Mouse (Mus musculus): Measurements from ENCODE around the gene Pik3c2b. TPM values are rescaled to one million over a fixed set of nuclear protein-coding genes. Genes with fewer than 3 reads are reported as not detected.

The Pik3c2b gene
- polyA plus RNA-seq, 1 experiment from 2014 or later = 1.00 TPM

DNA sequence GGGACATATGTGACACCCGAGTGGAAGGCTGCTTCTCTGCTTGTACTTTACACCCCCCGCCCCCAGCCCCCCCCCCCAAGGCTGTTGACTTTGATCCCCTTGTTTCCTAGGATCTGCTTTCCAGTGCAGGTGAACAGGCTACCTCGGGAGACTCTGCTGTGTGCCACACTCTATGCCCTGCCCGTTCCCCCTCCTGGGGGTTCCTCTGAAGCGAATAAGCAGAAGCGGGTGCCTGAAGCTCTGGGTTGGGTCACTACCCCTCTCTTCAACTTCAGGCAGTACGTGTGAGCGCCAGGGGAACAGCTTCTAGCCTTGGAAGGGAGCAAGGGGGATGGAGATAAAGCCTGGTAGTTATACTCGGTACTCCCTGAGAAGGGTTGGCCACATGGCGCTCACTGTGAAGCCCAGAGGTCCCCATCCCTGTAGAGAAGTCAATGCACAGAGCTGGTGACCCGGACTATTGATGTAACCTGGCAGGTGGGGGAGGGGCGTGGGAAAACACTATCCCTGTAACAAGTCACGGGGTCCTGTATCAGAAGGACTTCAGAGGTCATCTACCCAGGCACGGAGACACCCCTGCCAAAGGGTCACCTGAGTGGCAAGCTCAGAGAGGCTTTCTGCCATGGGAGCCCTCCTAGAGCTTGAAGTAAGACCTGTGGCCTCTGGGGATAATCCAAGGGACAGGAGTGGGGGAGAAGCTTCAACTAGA, 39.4 kb downstream of the Pik3c2b start:
- WGBS (ENCODE audit: insufficient replicate concordance) = 60% methylated on average over 14 of the region's 14 CpGs
- Histone ChIP-seq H3K36me3 (replicated peaks; ENCODE audit: insufficient read depth, low read length) (no peaks in the 10 kb centered on the region), H3K27me3 (ENCODE audit: insufficient read depth, low read length) (no peaks in the 10 kb centered on the region), H3K9ac (replicated peaks) (peak overlapping the region; percentile 35), H3K4me2 (ENCODE audit: low read depth, low read length) (peak overlapping the region; percentile 57), H3K27ac (ENCODE audit: low read depth) (peak overlapping the region; percentile 87), H3K4me3 (ENCODE audit: low read depth, low read length) (no peak overlapping the region), H3K4me1 (ENCODE audit: insufficient read depth) (peaks cover 22% of the 10 kb centered on the region), H3K9me3 (ENCODE audit: low read length) (no peaks in the 10 kb centered on the region)
- DNase-seq (peak; percentile 50), ATAC-seq (0 out of 2 replicates have a peak, but pooled peaks have one; percentile 4)
- no peak for TF ChIP-seq EP300 (IDR thresholded peaks at IDR 0.05; ENCODE audit: low read depth)
- TF ChIP-seq CTCF (IDR thresholded peaks at IDR 0.05; ENCODE audit: low read depth) = no peak

DNA sequence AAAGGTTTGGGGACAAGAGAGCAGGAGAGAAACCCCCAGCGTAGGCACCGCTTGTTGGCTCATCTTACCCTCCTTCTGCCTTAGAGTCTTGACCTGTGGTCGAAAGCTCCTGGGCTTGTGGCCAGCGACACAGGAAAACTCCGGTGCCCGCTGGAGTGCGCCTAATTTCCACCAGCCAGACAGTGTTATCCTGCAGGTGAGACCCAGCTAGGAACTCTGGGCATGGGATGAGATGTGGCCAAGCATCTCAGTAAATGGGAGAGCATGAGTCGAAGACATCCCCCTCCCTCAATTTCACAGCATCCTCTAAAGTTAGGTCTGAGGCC, 39.9 kb downstream of the Pik3c2b start:
- Histone ChIP-seq H3K27ac (ENCODE audit: low read depth) (peak overlapping the region; percentile 87), H3K9me3 (ENCODE audit: low read length) (no peaks in the 10 kb centered on the region), H3K4me2 (ENCODE audit: low read depth, low read length) (no peak overlapping the region), H3K36me3 (replicated peaks; ENCODE audit: insufficient read depth, low read length) (no peaks in the 10 kb centered on the region), H3K4me3 (ENCODE audit: low read depth, low read length) (no peak overlapping the region), H3K4me1 (ENCODE audit: insufficient read depth) (peaks cover 22% of the 10 kb centered on the region), H3K9ac (replicated peaks) (no peak overlapping the region), H3K27me3 (ENCODE audit: insufficient read depth, low read length) (no peaks in the 10 kb centered on the region)
- WGBS (ENCODE audit: insufficient replicate concordance) = 87% methylated on average over 8 of the region's 8 CpGs
- DNase-seq = no peak
- TF ChIP-seq CTCF (IDR thresholded peaks at IDR 0.05; ENCODE audit: low read depth) (no peak), EP300 (IDR thresholded peaks at IDR 0.05; ENCODE audit: low read depth) (no peak)
- no peak for ATAC-seq

- ATAC-seq = no peak
- Histone ChIP-seq H3K4me1 (ENCODE audit: insufficient read depth) (peaks cover 22% of the 10 kb centered on the region), H3K27me3 (ENCODE audit: insufficient read depth, low read length) (no peaks in the 10 kb centered on the region), H3K36me3 (replicated peaks; ENCODE audit: insufficient read depth, low read length) (no peaks in the 10 kb centered on the region), H3K4me2 (ENCODE audit: low read depth, low read length) (no peak overlapping the region), H3K4me3 (ENCODE audit: low read depth, low read length) (no peak overlapping the region), H3K9me3 (ENCODE audit: low read length) (no peaks in the 10 kb centered on the region), H3K27ac (ENCODE audit: low read depth) (no peak overlapping the region), H3K9ac (replicated peaks) (no peak overlapping the region)
- WGBS (ENCODE audit: insufficient replicate concordance) = 86% methylated on average over 10 of the region's 10 CpGs
- DNase-seq = no peak
- no peak for TF ChIP-seq CTCF (IDR thresholded peaks at IDR 0.05; ENCODE audit: low read depth)
- no peak for TF ChIP-seq EP300 (IDR thresholded peaks at IDR 0.05; ENCODE audit: low read depth)
Observed at GRCm38 (mm10) chr1:133086804-133087203, 41.3 kb downstream of the Pik3c2b start.

DNA sequence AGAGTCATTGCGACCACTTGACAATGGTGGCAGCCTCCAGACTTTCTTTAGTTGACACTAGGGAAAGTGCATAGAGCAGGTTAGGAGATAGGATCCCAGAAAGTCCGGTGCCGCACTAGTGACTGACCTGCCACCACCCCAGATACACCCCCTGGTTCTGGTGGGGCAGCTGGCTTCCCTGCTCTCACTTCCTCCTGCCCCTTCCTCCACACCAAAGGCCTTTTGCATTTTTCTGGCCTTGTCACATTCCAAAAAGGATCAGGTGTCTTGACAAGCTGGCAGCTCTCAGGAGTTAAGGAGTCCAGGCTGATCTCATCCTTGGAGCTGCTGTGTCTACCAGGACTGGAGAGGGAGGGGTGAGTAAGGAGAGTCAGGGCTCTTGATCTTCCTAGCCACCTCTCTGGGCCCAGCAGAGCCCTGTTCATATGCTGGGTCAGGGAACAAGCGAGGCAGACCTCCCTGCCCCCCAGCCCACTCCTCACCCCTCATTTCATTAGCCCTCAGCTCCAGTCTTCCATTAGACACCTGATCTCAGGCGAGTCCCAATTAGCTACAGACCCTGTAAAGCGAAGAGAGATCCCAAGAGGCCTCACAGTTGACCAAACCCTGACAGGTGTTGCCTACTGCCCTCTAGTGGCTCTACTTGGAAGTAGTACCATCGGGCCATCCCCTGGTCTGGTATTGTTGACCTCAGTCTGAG, 41.9 kb downstream of the Pik3c2b start:
- Histone ChIP-seq H3K36me3 (replicated peaks; ENCODE audit: insufficient read depth, low read length) (no peaks in the 10 kb centered on the region), H3K4me1 (ENCODE audit: insufficient read depth) (peaks cover 22% of the 10 kb centered on the region), H3K27ac (ENCODE audit: low read depth) (no peak overlapping the region), H3K9ac (replicated peaks) (no peak overlapping the region), H3K4me3 (ENCODE audit: low read depth, low read length) (no peak overlapping the region), H3K9me3 (ENCODE audit: low read length) (no peaks in the 10 kb centered on the region), H3K4me2 (ENCODE audit: low read depth, low read length) (no peak overlapping the region), H3K27me3 (ENCODE audit: insufficient read depth, low read length) (no peaks in the 10 kb centered on the region)
- DNase-seq (peak; percentile 81), ATAC-seq (peak; percentile 46)
- WGBS (ENCODE audit: insufficient replicate concordance) = 46% methylated on average over 7 of the region's 7 CpGs
- peak; percentile 94 for TF ChIP-seq CTCF (IDR thresholded peaks at IDR 0.05; ENCODE audit: low read depth)
- TF ChIP-seq EP300 (IDR thresholded peaks at IDR 0.05; ENCODE audit: low read depth) = no peak

- TF ChIP-seq EP300 (IDR thresholded peaks at IDR 0.05; ENCODE audit: low read depth) = no peak
- no peak for TF ChIP-seq CTCF (IDR thresholded peaks at IDR 0.05; ENCODE audit: low read depth)
- no peaks in the 10 kb centered on the region for H3K36me3 ChIP-seq (replicated peaks; ENCODE audit: insufficient read depth, low read length)
- DNase-seq = no peak
- H3K27me3 ChIP-seq (ENCODE audit: insufficient read depth, low read length) = no peaks in the 10 kb centered on the region
- WGBS (ENCODE audit: insufficient replicate concordance) = 83% methylated on average over 10 of the region's 10 CpGs
- no peak overlapping the region for H3K4me3 ChIP-seq (ENCODE audit: low read depth, low read length)
- H3K9me3 ChIP-seq (ENCODE audit: low read length) = no peaks in the 10 kb centered on the region
- H3K4me1 ChIP-seq (ENCODE audit: insufficient read depth) = peaks cover 20% of the 10 kb centered on the region
- H3K9ac ChIP-seq (replicated peaks) = no peak overlapping the region
- no peak for ATAC-seq
- no peak overlapping the region for H3K4me2 ChIP-seq (ENCODE audit: low read depth, low read length)
- no peak overlapping the region for H3K27ac ChIP-seq (ENCODE audit: low read depth)
Observed at GRCm38 (mm10) chr1:133088196-133088595, 42.7 kb downstream of the Pik3c2b start.

DNA sequence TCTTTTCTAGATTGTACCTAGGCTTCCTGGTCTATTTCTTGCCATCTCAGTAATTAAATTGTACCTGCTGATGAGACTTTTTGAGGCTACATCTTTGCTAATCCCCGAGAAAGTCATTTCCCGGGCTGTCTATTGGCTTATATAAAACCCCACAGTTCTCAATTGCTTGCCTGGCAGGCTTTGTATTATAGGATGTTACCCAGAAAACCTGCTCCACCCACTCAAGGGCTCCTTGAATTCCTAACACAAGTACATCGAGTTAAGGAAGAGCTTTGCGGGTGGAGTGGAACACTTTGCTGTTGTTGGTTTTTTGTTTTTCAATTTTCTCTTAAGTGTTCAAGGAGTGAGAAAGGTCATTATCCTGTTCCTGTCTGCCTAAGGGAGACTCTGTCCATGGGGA, 43.9 kb downstream of the Pik3c2b start:
- ATAC-seq = no peak
- Histone ChIP-seq H3K9me3 (ENCODE audit: low read length) (no peaks in the 10 kb centered on the region), H3K4me3 (ENCODE audit: low read depth, low read length) (no peak overlapping the region), H3K27ac (ENCODE audit: low read depth) (no peak overlapping the region), H3K27me3 (ENCODE audit: insufficient read depth, low read length) (no peaks in the 10 kb centered on the region), H3K4me1 (ENCODE audit: insufficient read depth) (peaks cover 8% of the 10 kb centered on the region), H3K36me3 (replicated peaks; ENCODE audit: insufficient read depth, low read length) (no peaks in the 10 kb centered on the region), H3K4me2 (ENCODE audit: low read depth, low read length) (no peak overlapping the region), H3K9ac (replicated peaks) (no peak overlapping the region)
- WGBS (ENCODE audit: insufficient replicate concordance) = 87% methylated on average over 4 of the region's 4 CpGs
- TF ChIP-seq EP300 (IDR thresholded peaks at IDR 0.05; ENCODE audit: low read depth) (no peak), CTCF (IDR thresholded peaks at IDR 0.05; ENCODE audit: low read depth) (no peak)
- no peak for DNase-seq

Data from liver, postnatal 0 days (tissue).